Mouse (Mus musculus): Measurements from ENCODE around the gene Snx32. TPM values are rescaled to one million over a fixed set of nuclear protein-coding genes. Genes with fewer than 3 reads are reported as not detected.

The Snx32 gene
- total and polyA plus RNA-seq, 3 experiments, result 2.0 to 12.0 (median 9.8) TPM

GRCm38 (mm10) chr19:5449673-5450072 lies 60.7 kb downstream of the Snx32 start:
- Histone ChIP-seq H3K4me1 (ENCODE audit: insufficient read depth, low read depth, low read length) (peaks cover 41% of the 10 kb centered on the region), H3K4me3 (ENCODE audit: low read depth, low read length) (no peak overlapping the region), H3K9me3 (replicated peaks) (no peaks in the 10 kb centered on the region), H3K27me3 (ENCODE audit: insufficient read depth, low read length) (peaks cover 33% of the 10 kb centered on the region), H3K36me3 (replicated peaks) (peaks cover 44% of the 10 kb centered on the region)
- ATAC-seq (ENCODE audit: extremely low read depth, insufficient number of reproducible peaks, low FRiP score, poor library complexity, severe bottlenecking) (no peak), DNase-seq (ENCODE audit: low spot score) (no peak)
- TF ChIP-seq TAL1 (conservative IDR thresholded peaks at IDR 0.05; ENCODE audit: low read depth, low read length) (no peak), CTCF (IDR thresholded peaks at IDR 0.05; ENCODE audit: low read depth, low read length) (no peak), POLR2AphosphoS5 (IDR thresholded peaks at IDR 0.05; ENCODE audit: insufficient replicate concordance, low read depth, low read length) (no peak)

GRCm38 (mm10) chr19:5448354-5449150 lies 61.8 kb downstream of the Snx32 start:
- Histone ChIP-seq H3K27me3 (ENCODE audit: insufficient read depth, low read length) (peaks cover 40% of the 10 kb centered on the region), H3K36me3 (replicated peaks) (peaks cover 33% of the 10 kb centered on the region), H3K4me3 (ENCODE audit: low read depth, low read length) (peak overlapping the region; percentile 73), H3K9me3 (replicated peaks) (no peaks in the 10 kb centered on the region), H3K4me1 (ENCODE audit: insufficient read depth, low read depth, low read length) (peaks cover 34% of the 10 kb centered on the region)
- peak; percentile 62 for DNase-seq (ENCODE audit: low spot score)
- TF ChIP-seq POLR2AphosphoS5 (IDR thresholded peaks at IDR 0.05; ENCODE audit: insufficient replicate concordance, low read depth, low read length) (no peak), TAL1 (conservative IDR thresholded peaks at IDR 0.05; ENCODE audit: low read depth, low read length) (no peak), GATA1 (IDR thresholded peaks at IDR 0.05; ENCODE audit: borderline replicate concordance, low read length) (no peak), GATA2 (IDR thresholded peaks at IDR 0.05; ENCODE audit: borderline replicate concordance, low read depth, low read length) (no peak), CTCF (IDR thresholded peaks at IDR 0.05; ENCODE audit: low read depth, low read length) (no peak)
- ATAC-seq (ENCODE audit: extremely low read depth, insufficient number of reproducible peaks, low FRiP score, poor library complexity, severe bottlenecking), result peak; percentile 67

GRCm38 (mm10) chr19:5447515-5448353 lies 62.6 kb downstream of the Snx32 start, which contains the start of gene Fosl1:
Fosl1 (plus strand) TSS chr19:5447547.
- H3K27me3 ChIP-seq (ENCODE audit: insufficient read depth, low read length), result peaks cover 40% of the 10 kb centered on the region

GRCm38 (mm10) chr19:5445747-5446146 lies 64.6 kb downstream of the Snx32 start:
- Histone ChIP-seq H3K4me1 (ENCODE audit: insufficient read depth, low read depth, low read length) (peaks cover 30% of the 10 kb centered on the region), H3K9me3 (replicated peaks) (no peaks in the 10 kb centered on the region), H3K36me3 (replicated peaks) (peaks cover 11% of the 10 kb centered on the region), H3K27me3 (ENCODE audit: insufficient read depth, low read length) (peaks cover 40% of the 10 kb centered on the region), H3K4me3 (ENCODE audit: low read depth, low read length) (no peak overlapping the region)
- ATAC-seq (ENCODE audit: extremely low read depth, insufficient number of reproducible peaks, low FRiP score, poor library complexity, severe bottlenecking) (no peak), DNase-seq (ENCODE audit: low spot score) (no peak)
- TF ChIP-seq GATA2 (IDR thresholded peaks at IDR 0.05; ENCODE audit: borderline replicate concordance, low read depth, low read length), result no peak
- TF ChIP-seq CTCF (IDR thresholded peaks at IDR 0.05; ENCODE audit: low read depth, low read length), result no peak
- TF ChIP-seq GATA1 (IDR thresholded peaks at IDR 0.05; ENCODE audit: borderline replicate concordance, low read length), result no peak
- TF ChIP-seq POLR2AphosphoS5 (IDR thresholded peaks at IDR 0.05; ENCODE audit: insufficient replicate concordance, low read depth, low read length), result no peak

More at GRCm38 (mm10) chr19:5447515-5448353, 62.6 kb downstream of the Snx32 start, which contains the start of gene Fosl1:
- Histone ChIP-seq H3K36me3 (replicated peaks) (peaks cover 26% of the 10 kb centered on the region), H3K4me1 (ENCODE audit: insufficient read depth, low read depth, low read length) (peaks cover 34% of the 10 kb centered on the region), H3K9me3 (replicated peaks) (no peaks in the 10 kb centered on the region), H3K4me3 (ENCODE audit: low read depth, low read length) (peak within 1 kb of the TSS; percentile 73)
- no peak for TF ChIP-seq GATA2 (IDR thresholded peaks at IDR 0.05; ENCODE audit: borderline replicate concordance, low read depth, low read length)
- TF ChIP-seq POLR2AphosphoS5 (IDR thresholded peaks at IDR 0.05; ENCODE audit: insufficient replicate concordance, low read depth, low read length), result no peak
- TF ChIP-seq CTCF (IDR thresholded peaks at IDR 0.05; ENCODE audit: low read depth, low read length), result no peak
- no peak for TF ChIP-seq GATA1 (IDR thresholded peaks at IDR 0.05; ENCODE audit: borderline replicate concordance, low read length)
- no peak for TF ChIP-seq TAL1 (conservative IDR thresholded peaks at IDR 0.05; ENCODE audit: low read depth, low read length)
- ATAC-seq (ENCODE audit: extremely low read depth, insufficient number of reproducible peaks, low FRiP score, poor library complexity, severe bottlenecking) (peak; percentile 37; the same call in 1 of the 2 replicates), DNase-seq (ENCODE audit: low spot score) (peak; percentile 64)

DNA sequence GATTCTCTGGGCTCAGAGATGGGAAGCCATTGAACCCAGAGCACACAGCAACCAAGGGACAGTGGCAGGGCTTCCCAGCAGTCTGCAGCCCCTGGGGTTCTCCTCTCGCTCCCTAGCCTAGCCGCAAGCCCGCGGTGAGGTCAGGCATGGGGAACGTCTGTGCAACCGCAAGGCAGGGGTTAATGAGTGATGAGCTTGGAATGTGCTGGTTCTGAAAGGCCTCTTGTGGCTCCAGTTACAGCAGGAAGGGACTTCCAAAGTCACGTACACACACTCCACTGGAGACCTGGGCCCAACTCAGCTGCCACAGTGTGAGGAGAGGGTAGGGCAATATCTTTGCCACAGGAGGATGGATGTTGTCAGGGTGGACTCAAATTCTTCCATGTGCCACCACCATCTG lies 65.4 kb downstream of the Snx32 start:
- DNase-seq (ENCODE audit: low spot score), result no peak
- no peak for ATAC-seq (ENCODE audit: extremely low read depth, insufficient number of reproducible peaks, low FRiP score, poor library complexity, severe bottlenecking)
- H3K36me3 ChIP-seq (replicated peaks), result peaks cover 4% of the 10 kb centered on the region
- peaks cover 28% of the 10 kb centered on the region for H3K4me1 ChIP-seq (ENCODE audit: insufficient read depth, low read depth, low read length)
- H3K4me3 ChIP-seq (ENCODE audit: low read depth, low read length), result no peak overlapping the region
- no peak for TF ChIP-seq TAL1 (conservative IDR thresholded peaks at IDR 0.05; ENCODE audit: low read depth, low read length)
- no peak for TF ChIP-seq GATA1 (IDR thresholded peaks at IDR 0.05; ENCODE audit: borderline replicate concordance, low read length)
- TF ChIP-seq POLR2AphosphoS5 (IDR thresholded peaks at IDR 0.05; ENCODE audit: insufficient replicate concordance, low read depth, low read length), result no peak
- TF ChIP-seq GATA2 (IDR thresholded peaks at IDR 0.05; ENCODE audit: borderline replicate concordance, low read depth, low read length), result no peak
- H3K27me3 ChIP-seq (ENCODE audit: insufficient read depth, low read length), result peaks cover 45% of the 10 kb centered on the region
- H3K9me3 ChIP-seq (replicated peaks), result peaks cover 6% of the 10 kb centered on the region

GRCm38 (mm10) chr19:5444371-5444908 lies 65.9 kb downstream of the Snx32 start:
- H3K4me3 ChIP-seq (ENCODE audit: low read depth, low read length), result no peak overlapping the region
- H3K36me3 ChIP-seq (replicated peaks), result peaks cover 1% of the 10 kb centered on the region
- H3K27me3 ChIP-seq (ENCODE audit: insufficient read depth, low read length), result peaks cover 45% of the 10 kb centered on the region
- H3K4me1 ChIP-seq (ENCODE audit: insufficient read depth, low read depth, low read length), result peaks cover 25% of the 10 kb centered on the region
- no peak for ATAC-seq (ENCODE audit: extremely low read depth, insufficient number of reproducible peaks, low FRiP score, poor library complexity, severe bottlenecking)
- H3K9me3 ChIP-seq (replicated peaks), result peaks cover 6% of the 10 kb centered on the region
- TF ChIP-seq GATA1 (IDR thresholded peaks at IDR 0.05; ENCODE audit: borderline replicate concordance, low read length) (no peak), POLR2AphosphoS5 (IDR thresholded peaks at IDR 0.05; ENCODE audit: insufficient replicate concordance, low read depth, low read length) (no peak), CTCF (IDR thresholded peaks at IDR 0.05; ENCODE audit: low read depth, low read length) (no peak), TAL1 (conservative IDR thresholded peaks at IDR 0.05; ENCODE audit: low read depth, low read length) (no peak), GATA2 (IDR thresholded peaks at IDR 0.05; ENCODE audit: borderline replicate concordance, low read depth, low read length) (no peak)
- DNase-seq (ENCODE audit: low spot score), result no peak
